Mouse (Mus musculus): ENCODE measurements around the gene Prrc2b. TPM values are rescaled to one million over a fixed set of nuclear protein-coding genes. Genes with fewer than 3 reads are reported as not detected.

The Prrc2b gene
- polyA plus RNA-seq, 1 experiment from 2014 or later: 20.8 TPM

- WGBS (ENCODE audit: insufficient replicate concordance): 24% methylated on average over 9 of the region's 9 CpGs
- ATAC-seq: no peak
- Histone ChIP-seq H3K4me1 (peaks cover 86% of the 10 kb centered on the region), H3K9ac (peak overlapping the region; percentile 98; the same call in 1 of the 2 replicates), H3K27me3 (replicated peaks) (no peaks in the 10 kb centered on the region), H3K4me3 (peak overlapping the region; percentile 92), H3K9me3 (replicated peaks) (no peaks in the 10 kb centered on the region), H3K36me3 (peaks cover 8% of the 10 kb centered on the region), H3K27ac (peak overlapping the region; percentile 97), H3K4me2 (peak overlapping the region; percentile 86)
Observed at GRCm38 (mm10) chr2:32154334-32154997, 3.6 kb downstream of the Prrc2b start.

DNA sequence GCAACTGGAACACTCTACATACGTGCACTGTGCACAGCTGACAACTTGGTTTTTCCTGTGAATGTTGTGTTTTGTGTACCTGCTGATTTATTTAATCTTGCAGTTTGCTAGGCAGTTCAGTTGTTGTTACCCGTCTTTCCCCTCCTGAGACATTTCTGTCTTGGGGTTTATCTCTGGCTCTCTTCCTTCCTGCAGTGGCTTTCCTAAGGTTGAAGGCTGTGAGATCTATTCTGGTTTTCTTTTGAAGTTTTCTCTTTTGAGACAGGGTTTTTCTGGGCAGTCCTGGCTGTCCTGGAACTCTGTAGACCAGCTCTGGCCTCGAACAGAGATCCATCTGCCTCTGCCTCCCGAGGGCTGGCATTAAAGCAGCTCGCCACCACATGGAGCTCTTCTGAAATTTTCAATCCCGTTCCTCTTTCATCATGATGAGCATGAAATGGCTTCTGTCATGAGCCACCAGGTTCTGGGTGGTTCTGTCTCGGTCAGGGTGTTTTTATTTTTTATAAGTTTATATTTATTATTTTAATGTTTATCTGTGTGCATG, 4.2 kb downstream of the Prrc2b start:
- Histone ChIP-seq H3K9ac (peak overlapping the region; percentile 98; the same call in 1 of the 2 replicates), H3K4me2 (peak overlapping the region; percentile 86), H3K27me3 (replicated peaks) (no peaks in the 10 kb centered on the region), H3K4me1 (peaks cover 91% of the 10 kb centered on the region), H3K9me3 (replicated peaks) (no peaks in the 10 kb centered on the region), H3K4me3 (peak overlapping the region; percentile 22), H3K27ac (peak overlapping the region; percentile 97), H3K36me3 (peaks cover 14% of the 10 kb centered on the region)
- WGBS (ENCODE audit: insufficient replicate concordance): 35% methylated on average over 7 of the region's 7 CpGs
- ATAC-seq: no peak

GRCm38 (mm10) chr2:32155614-32156013, 4.7 kb downstream of the Prrc2b start:
- no peaks in the 10 kb centered on the region for H3K27me3 ChIP-seq (replicated peaks)
- H3K4me3 ChIP-seq: no peak overlapping the region
- H3K9ac ChIP-seq: peak overlapping the region; percentile 98; the same call in 1 of the 2 replicates
- peak overlapping the region; percentile 97; the same call in 1 of the 2 replicates for H3K27ac ChIP-seq
- H3K4me1 ChIP-seq: peaks cover 90% of the 10 kb centered on the region
- WGBS (ENCODE audit: insufficient replicate concordance): 61% methylated on average over 6 of the region's 6 CpGs
- peaks cover 20% of the 10 kb centered on the region for H3K36me3 ChIP-seq
- ATAC-seq: no peak
- H3K4me2 ChIP-seq: peak overlapping the region; percentile 86
- no peaks in the 10 kb centered on the region for H3K9me3 ChIP-seq (replicated peaks)

DNA sequence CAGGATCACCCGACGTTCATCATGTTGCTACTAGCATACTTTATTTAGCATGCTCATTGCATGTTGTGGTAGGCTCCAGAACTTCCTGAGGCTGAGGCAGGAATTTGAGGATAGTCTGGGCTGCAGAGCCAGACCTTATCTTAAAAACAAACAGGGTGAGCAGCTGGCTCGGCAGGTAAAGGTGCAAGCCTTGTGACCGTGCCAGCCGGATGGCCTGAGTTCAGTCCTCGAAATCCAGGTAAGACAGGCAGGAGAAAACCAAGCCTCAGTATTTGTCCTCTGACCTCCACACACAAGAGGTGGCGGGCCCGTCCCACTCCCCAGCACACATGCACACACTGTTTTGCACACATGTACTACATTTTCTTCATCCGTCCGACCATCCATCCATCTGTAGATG, 5.8 kb downstream of the Prrc2b start:
- H3K9ac ChIP-seq: no peak overlapping the region
- no peak overlapping the region for H3K27ac ChIP-seq
- peaks cover 20% of the 10 kb centered on the region for H3K36me3 ChIP-seq
- no peak for ATAC-seq
- H3K4me3 ChIP-seq: no peak overlapping the region
- 72% methylated on average over 10 of the region's 10 CpGs for WGBS (ENCODE audit: insufficient replicate concordance)
- H3K9me3 ChIP-seq (replicated peaks): no peaks in the 10 kb centered on the region
- H3K4me1 ChIP-seq: peaks cover 94% of the 10 kb centered on the region
- H3K27me3 ChIP-seq (replicated peaks): no peaks in the 10 kb centered on the region
- no peak overlapping the region; the same call in 1 of the 2 replicates for H3K4me2 ChIP-seq

DNA sequence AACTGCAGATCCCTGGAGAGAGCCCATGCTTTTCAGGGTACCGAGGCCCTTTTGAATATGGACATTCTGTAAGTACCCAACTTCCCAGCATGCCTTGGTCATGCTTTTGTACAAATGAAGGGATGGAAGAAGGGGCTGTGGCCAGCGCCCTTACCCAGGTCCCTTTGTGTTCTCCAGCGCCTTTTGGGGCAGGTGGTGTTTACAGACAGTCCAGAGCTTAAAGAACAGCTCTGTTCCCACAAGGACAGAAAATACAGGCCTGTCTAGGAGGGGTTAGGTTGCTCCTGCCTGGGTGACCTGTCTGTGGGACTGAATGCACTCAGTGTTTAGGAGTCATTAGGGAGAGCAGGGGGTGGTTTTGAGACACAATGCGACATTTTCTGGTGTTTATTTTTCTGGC, 6.4 kb downstream of the Prrc2b start:
- ATAC-seq: no peak
- Histone ChIP-seq H3K9ac (no peak overlapping the region), H3K27me3 (replicated peaks) (no peaks in the 10 kb centered on the region), H3K36me3 (peaks cover 20% of the 10 kb centered on the region), H3K9me3 (replicated peaks) (no peaks in the 10 kb centered on the region), H3K27ac (peak overlapping the region; percentile 59), H3K4me2 (no peak overlapping the region), H3K4me3 (no peak overlapping the region), H3K4me1 (peaks cover 94% of the 10 kb centered on the region)
- WGBS (ENCODE audit: insufficient replicate concordance): 58% methylated on average over 4 of the region's 4 CpGs

- H3K4me1 ChIP-seq: peaks cover 94% of the 10 kb centered on the region
- H3K9me3 ChIP-seq (replicated peaks): no peaks in the 10 kb centered on the region
- H3K27me3 ChIP-seq (replicated peaks): no peaks in the 10 kb centered on the region
- ATAC-seq: no peak
- peaks cover 20% of the 10 kb centered on the region for H3K36me3 ChIP-seq
- 77% methylated on average over 12 of the region's 12 CpGs for WGBS (ENCODE audit: insufficient replicate concordance)
- H3K4me2 ChIP-seq: no peak overlapping the region
- no peak overlapping the region for H3K4me3 ChIP-seq
- no peak overlapping the region for H3K9ac ChIP-seq
- 0 out of 2 replicates have a peak overlapping the region, but pooled peaks have one; percentile 12 for H3K27ac ChIP-seq
Observed at GRCm38 (mm10) chr2:32158616-32159239, 7.8 kb downstream of the Prrc2b start.

DNA sequence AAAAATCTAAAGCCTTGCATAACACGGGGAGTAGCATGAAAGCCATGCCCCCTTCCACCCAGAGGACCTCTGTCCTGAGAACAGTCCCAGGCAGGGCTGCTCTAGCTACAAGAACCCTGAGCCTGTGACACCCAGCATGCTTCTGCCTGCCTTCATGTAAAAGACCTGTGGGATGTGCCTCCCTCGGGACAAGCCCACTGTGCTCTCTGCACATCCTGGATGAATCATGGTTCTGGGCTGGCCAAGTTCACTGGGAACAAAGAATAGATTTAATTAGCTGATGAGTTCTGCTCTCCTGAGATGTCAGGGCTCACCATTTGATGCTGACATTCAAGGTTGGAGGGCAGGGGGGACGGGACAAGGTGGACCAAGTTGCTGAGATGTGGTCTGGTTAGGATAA, 9.6 kb downstream of the Prrc2b start:
- peaks cover 20% of the 10 kb centered on the region for H3K36me3 ChIP-seq
- H3K4me2 ChIP-seq: no peak overlapping the region
- 73% methylated on average over 3 of the region's 3 CpGs for WGBS (ENCODE audit: insufficient replicate concordance)
- H3K9ac ChIP-seq: no peak overlapping the region
- no peak overlapping the region for H3K27ac ChIP-seq
- H3K4me1 ChIP-seq: peaks cover 94% of the 10 kb centered on the region
- no peak for ATAC-seq
- H3K4me3 ChIP-seq: no peak overlapping the region
- H3K9me3 ChIP-seq (replicated peaks): no peaks in the 10 kb centered on the region
- H3K27me3 ChIP-seq (replicated peaks): no peaks in the 10 kb centered on the region

DNA sequence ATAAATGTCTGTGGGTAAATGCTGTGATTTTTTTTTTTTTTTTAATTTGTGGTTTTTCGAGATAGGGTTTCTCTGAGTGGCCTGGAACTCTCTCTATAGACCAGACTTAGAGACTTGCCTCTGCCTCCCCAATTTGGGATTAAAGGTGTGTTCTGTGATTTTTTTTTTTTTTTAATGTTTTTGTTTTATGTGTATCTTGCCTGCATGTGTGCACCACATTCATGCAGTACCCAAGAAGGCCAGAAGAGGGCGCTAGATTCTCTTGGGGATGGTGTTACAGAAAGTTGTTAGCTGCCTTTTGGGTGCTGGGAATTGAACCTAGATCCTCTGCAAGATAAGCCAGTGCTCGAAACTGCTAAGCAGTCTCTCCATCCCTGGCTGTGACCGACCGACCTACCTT, 10.1 kb downstream of the Prrc2b start:
- Histone ChIP-seq H3K4me3 (no peak overlapping the region), H3K27ac (no peak overlapping the region), H3K4me2 (no peak overlapping the region), H3K9ac (no peak overlapping the region), H3K36me3 (peaks cover 20% of the 10 kb centered on the region), H3K27me3 (replicated peaks) (no peaks in the 10 kb centered on the region), H3K9me3 (replicated peaks) (no peaks in the 10 kb centered on the region), H3K4me1 (peaks cover 93% of the 10 kb centered on the region)
- no peak for ATAC-seq
- WGBS (ENCODE audit: insufficient replicate concordance): 68% methylated on average over 5 of the region's 5 CpGs

- H3K9ac ChIP-seq: no peak overlapping the region
- peaks cover 14% of the 10 kb centered on the region for H3K36me3 ChIP-seq
- H3K9me3 ChIP-seq (replicated peaks): no peaks in the 10 kb centered on the region
- ATAC-seq: no peak; the same call in 1 of the 2 replicates
- no peak overlapping the region for H3K27ac ChIP-seq
- H3K27me3 ChIP-seq (replicated peaks): no peaks in the 10 kb centered on the region
- WGBS (ENCODE audit: insufficient replicate concordance): 72% methylated on average over 8 of the region's 8 CpGs
- H3K4me2 ChIP-seq: no peak overlapping the region
- H3K4me1 ChIP-seq: peaks cover 93% of the 10 kb centered on the region
- H3K4me3 ChIP-seq: no peak overlapping the region
Observed at GRCm38 (mm10) chr2:32162102-32162501, 11.2 kb downstream of the Prrc2b start.

- Histone ChIP-seq H3K36me3 (peaks cover 14% of the 10 kb centered on the region), H3K9ac (no peak overlapping the region), H3K4me1 (peaks cover 93% of the 10 kb centered on the region), H3K4me2 (no peak overlapping the region), H3K27ac (no peak overlapping the region), H3K9me3 (replicated peaks) (no peaks in the 10 kb centered on the region), H3K27me3 (replicated peaks) (no peaks in the 10 kb centered on the region), H3K4me3 (no peak overlapping the region)
- no peak for ATAC-seq
- 58% methylated on average over 4 of the region's 4 CpGs for WGBS (ENCODE audit: insufficient replicate concordance)
Observed at GRCm38 (mm10) chr2:32162646-32163045, 11.8 kb downstream of the Prrc2b start.

GRCm38 (mm10) chr2:32163057-32163456, 12.2 kb downstream of the Prrc2b start:
- no peak overlapping the region for H3K9ac ChIP-seq
- H3K36me3 ChIP-seq: peaks cover 14% of the 10 kb centered on the region
- no peak overlapping the region for H3K4me2 ChIP-seq
- H3K4me1 ChIP-seq: peaks cover 94% of the 10 kb centered on the region
- ATAC-seq: no peak
- no peaks in the 10 kb centered on the region for H3K9me3 ChIP-seq (replicated peaks)
- H3K27me3 ChIP-seq (replicated peaks): no peaks in the 10 kb centered on the region
- 65% methylated on average over 3 of the region's 3 CpGs for WGBS (ENCODE audit: insufficient replicate concordance)
- H3K4me3 ChIP-seq: no peak overlapping the region
- H3K27ac ChIP-seq: 0 out of 2 replicates have a peak overlapping the region, but pooled peaks have one; percentile 30

- H3K4me1 ChIP-seq: peaks cover 92% of the 10 kb centered on the region
- peak overlapping the region; percentile 74 for H3K27ac ChIP-seq
- H3K4me2 ChIP-seq: peak overlapping the region; percentile 49
- H3K9me3 ChIP-seq (replicated peaks): no peaks in the 10 kb centered on the region
- ATAC-seq: peak; percentile 77
- H3K4me3 ChIP-seq: peak overlapping the region; percentile 18; the same call in 1 of the 2 replicates
- H3K36me3 ChIP-seq: peaks cover 12% of the 10 kb centered on the region
- H3K9ac ChIP-seq: 0 out of 2 replicates have a peak overlapping the region, but pooled peaks have one; percentile 15
- WGBS (ENCODE audit: insufficient replicate concordance): 35% methylated on average over 12 of the region's 12 CpGs
- H3K27me3 ChIP-seq (replicated peaks): no peaks in the 10 kb centered on the region
Observed at GRCm38 (mm10) chr2:32164503-32164902, 13.6 kb downstream of the Prrc2b start.

All from liver, embryonic 12.5 days (tissue).